Mouse (Mus musculus) liver, embryonic 14.5 days (tissue): ENCODE results near the gene Kdm4c. TPM values are rescaled to one million over a fixed set of nuclear protein-coding genes. Genes with fewer than 3 reads are reported as not detected.

Experiments used
- ATAC-seq: fragments of 200-750 bp; cut with Nextera tagmentation; 2 replicates; pipeline ENCODE4 v1.8.0; 2017; ENCODE audit warnings: moderate number of reproducible peaks, mild to moderate bottlenecking, moderate library complexity; ENCODE audit not compliant: insufficient read depth
- DNase-seq, 3 experiments: peaks; one replicate each; pipeline ENCODE4 v3.0.0-alpha.2; 2012 to 2013; ENCODE audit warnings: low read depth in 3 of 3, low spot score in 3 of 3
- H3K27ac ChIP-seq: fragments of 300-500 bp; sonication (generic); 2 replicates; pipeline ENCODE4 v1.5.1; 2014; ENCODE audit warnings: moderate library complexity, mild to moderate bottlenecking, control low read depth, inconsistent platforms
- H3K27me3 ChIP-seq: fragments of 300-500 bp; sonication (generic); 2 replicates; pipeline ENCODE4 v1.6.1; 2014; ENCODE audit warnings: mild to moderate bottlenecking, low read length, moderate library complexity; ENCODE audit not compliant: control insufficient read depth, insufficient read depth
- H3K36me3 ChIP-seq: fragments of 300-500 bp; sonication (generic); replicated peaks from 2 replicates; pipeline ENCODE4 v1.6.1; 2014; ENCODE audit warnings: low read depth; ENCODE audit not compliant: control insufficient read depth, insufficient read depth
- H3K4me1 ChIP-seq, 2 experiments: fragments of 200-500 bp in 1 of 2; fragments of 300-500 bp in 1 of 2; sonication (generic) in 1 of 2; replicated peaks; 2 replicates each; pipeline ENCODE4 v1.6.1; 2012 to 2014; ENCODE audit warnings: antibody characterized with exemption in 1 of 2, inconsistent platforms in 1 of 2, low read length in 1 of 2; ENCODE audit not compliant: control insufficient read depth in 2 of 2, insufficient read depth in 2 of 2
- H3K4me2 ChIP-seq: fragments of 300-500 bp; sonication (generic); 2 replicates; pipeline ENCODE4 v1.6.1; 2014; ENCODE audit warnings: low read depth, mild to moderate bottlenecking, control low read depth, moderate library complexity
- H3K4me3 ChIP-seq, 2 experiments: fragments of 200-500 bp in 1 of 2; fragments of 300-500 bp in 1 of 2; sonication (generic) in 1 of 2; 2 replicates each; pipeline ENCODE4 v1.5.1; 2012 to 2014; ENCODE audit warnings: low read depth in 2 of 2, low read length in 2 of 2, mild to moderate bottlenecking in 2 of 2, control low read depth in 1 of 2, inconsistent platforms in 1 of 2, moderate library complexity in 1 of 2; ENCODE audit not compliant: insufficient read depth in 1 of 2
- H3K9ac ChIP-seq: fragments of 300-500 bp; sonication (generic); replicated peaks from 2 replicates; pipeline ENCODE4 v1.6.1; 2014; ENCODE audit warnings: mild to moderate bottlenecking, control low read depth, moderate library complexity
- H3K9me3 ChIP-seq: fragments of 300-500 bp; sonication (generic); 2 replicates; pipeline ENCODE4 v1.6.1; 2016; ENCODE audit warnings: low read length, mixed read lengths; ENCODE audit not compliant: control insufficient read depth
- CTCF ChIP-seq: IDR thresholded peaks from 2 replicates; pipeline ENCODE4 v1.5.1; 2016; ENCODE audit warnings: antibody characterized with exemption, low read depth, control low read depth
- EP300 ChIP-seq: IDR thresholded peaks from 2 replicates; pipeline ENCODE4 v1.6.1; 2016; ENCODE audit warnings: antibody characterized with exemption, low read depth
- WGBS: fragments of 180-500 bp; shearing (Covaris S2); extraction: QIAGEN DNeasy Blood & Tissue Kit; methylation state at CpG from one replicate; pipeline ENCODE4 v1.1.7; 2014; ENCODE audit not compliant: insufficient replicate concordance; 5-methylcytosine and 5-hydroxymethylcytosine counted together
- polyA plus RNA-seq, 2 experiments: library from polyadenylated mRNA; depleted of rRNA in 1 of 2; stranded (reverse) in 1 of 2; unstranded in 1 of 2; fragments of >200 nt; fragmentation: Nextera tagmentation in 1 of 2; extraction: Ambion mirVana in 1 of 2; gene quantifications; 2 replicates each; pipeline versions ENCODE4 v1.2.1 to v1.2.3; 2012 to 2014

Gene Kdm4c
- polyA plus RNA-seq, 2 experiments = 2.1 to 4.1 TPM

GRCm38 (mm10) chr4:74294726-74295125, 52.4 kb downstream of the Kdm4c start:
- Histone ChIP-seq H3K27ac (no peak overlapping the region), H3K27me3 (no peaks in the 10 kb centered on the region), H3K9ac (no peak overlapping the region), H3K4me2 (no peak overlapping the region), H3K4me1 (0 out of 4 replicates have a peak, but pooled peaks cover 0 to 2% of the 10 kb centered on the region in 2 experiments), H3K36me3 (no peaks in the 10 kb centered on the region), H3K9me3 (no peaks in the 10 kb centered on the region), H3K4me3 (no peak overlapping the region)
- no peak for TF ChIP-seq EP300
- TF ChIP-seq CTCF = no peak
- ATAC-seq (no peak), DNase-seq (no peak)
- 66% methylated on average over 3 of the region's 3 CpGs for WGBS

DNA sequence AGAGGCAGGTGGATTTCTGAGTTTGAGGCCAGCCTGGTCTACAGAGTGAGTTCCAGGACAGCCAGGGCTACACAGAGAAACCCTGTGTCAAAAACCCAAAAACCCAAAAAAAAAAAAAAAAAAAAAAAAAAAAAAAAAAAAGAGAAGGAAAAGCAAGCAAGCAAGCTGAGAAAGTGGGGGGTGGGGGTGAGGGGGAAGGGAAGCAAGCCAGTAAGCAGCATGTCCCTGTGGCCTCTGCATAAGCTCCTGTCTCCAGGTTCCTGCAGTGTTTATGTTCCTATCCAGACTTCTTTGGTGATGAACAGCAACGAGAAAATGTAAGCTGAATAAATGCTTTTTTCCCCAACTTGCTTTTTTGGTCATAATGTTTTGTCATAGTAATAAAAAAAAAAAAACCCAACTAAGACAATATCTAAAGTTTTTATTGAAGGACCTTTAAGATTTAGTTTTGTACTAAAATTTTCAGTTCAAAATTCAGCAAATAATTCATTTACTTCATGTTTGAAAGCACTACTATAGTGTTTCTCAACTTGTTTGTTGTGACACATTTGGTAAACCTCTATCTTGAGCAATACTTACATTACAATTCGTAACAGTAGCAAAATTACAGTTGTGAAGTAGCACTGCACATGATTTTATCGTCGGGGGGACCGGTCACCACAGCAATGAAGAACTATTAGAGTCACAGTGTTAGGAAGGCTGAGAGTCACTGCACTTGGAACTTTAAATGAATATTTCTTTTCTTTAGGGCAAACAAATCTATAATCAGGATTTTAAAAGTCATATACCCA, 63.2 kb downstream of the Kdm4c start:
- Histone ChIP-seq H3K36me3 (no peaks in the 10 kb centered on the region), H3K27me3 (no peaks in the 10 kb centered on the region), H3K9ac (no peak overlapping the region), H3K9me3 (no peaks in the 10 kb centered on the region), H3K4me1 (peaks cover 5 to 6% of the 10 kb centered on the region in 2 experiments; a peak in 3 of 4 replicates), H3K4me2 (no peak overlapping the region), H3K27ac (no peak overlapping the region), H3K4me3 (no peak overlapping the region)
- ATAC-seq (no peak), DNase-seq (no peak)
- TF ChIP-seq CTCF (no peak), EP300 (no peak)
- 86% methylated on average over 5 of the region's 5 CpGs for WGBS

- Histone ChIP-seq H3K27me3 (no peaks in the 10 kb centered on the region), H3K4me3 (no peak overlapping the region), H3K4me2 (no peak overlapping the region), H3K4me1 (no peaks in the 10 kb centered on the region), H3K9me3 (no peaks in the 10 kb centered on the region), H3K36me3 (no peaks in the 10 kb centered on the region), H3K9ac (no peak overlapping the region), H3K27ac (no peak overlapping the region)
- WGBS = 74% methylated on average over 5 of the region's 5 CpGs
- no peak for ATAC-seq
- no peak for DNase-seq
- TF ChIP-seq CTCF = no peak
- TF ChIP-seq EP300 = no peak
These were observed 68.8 kb downstream of the Kdm4c start for GRCm38 (mm10) chr4:74311135-74311534.

- WGBS = 70% methylated on average over 2 of the region's 2 CpGs
- ATAC-seq = no peak
- Histone ChIP-seq H3K4me3 (no peak overlapping the region), H3K27me3 (no peaks in the 10 kb centered on the region), H3K4me1 (no peaks in the 10 kb centered on the region), H3K36me3 (no peaks in the 10 kb centered on the region), H3K9me3 (no peaks in the 10 kb centered on the region), H3K27ac (no peak overlapping the region), H3K4me2 (no peak overlapping the region), H3K9ac (no peak overlapping the region)
- no peak for DNase-seq
- TF ChIP-seq CTCF (no peak), EP300 (no peak)
These were observed 70.6 kb downstream of the Kdm4c start for GRCm38 (mm10) chr4:74312858-74313257.

GRCm38 (mm10) chr4:74315388-74315787, 73.1 kb downstream of the Kdm4c start:
- no peak overlapping the region for H3K4me2 ChIP-seq
- H3K36me3 ChIP-seq = no peaks in the 10 kb centered on the region
- no peaks in the 10 kb centered on the region for H3K9me3 ChIP-seq
- no peaks in the 10 kb centered on the region for H3K27me3 ChIP-seq
- ATAC-seq = no peak
- no peak overlapping the region for H3K9ac ChIP-seq
- TF ChIP-seq EP300 = no peak
- TF ChIP-seq CTCF = no peak
- 89% methylated on average over 5 of the region's 5 CpGs for WGBS
- H3K27ac ChIP-seq = no peak overlapping the region
- H3K4me1 ChIP-seq = no peaks in the 10 kb centered on the region
- no peak overlapping the region for H3K4me3 ChIP-seq
- no peak for DNase-seq
